Mouse (Mus musculus) spleen, postnatal 14 days (tissue): ENCODE data around the gene Cacnb1.
A peak's percentile ranks its signal among the peaks of the same experiment; 100 is the strongest.

ENCODE experiments used
- DNase-seq, 2 experiments: peaks; one replicate each; pipeline ENCODE4 v3.0.0; 2021 to 2022; ENCODE audit warnings: low spot score in 2 of 2

Cacnb1 gene

GRCm38 (mm10) chr11:98040975-98041374 lies 18.1 kb upstream of the Cacnb1 start:
- DNase-seq, result no peak

GRCm38 (mm10) chr11:98037871-98038270 lies 15.0 kb upstream of the Cacnb1 start:
- no peak for DNase-seq

- no peak for DNase-seq
Observed at GRCm38 (mm10) chr11:98035977-98036377, 13.1 kb upstream of the Cacnb1 start.

GRCm38 (mm10) chr11:98034840-98035239 lies 12.0 kb upstream of the Cacnb1 start:
- DNase-seq, result no peak

GRCm38 (mm10) chr11:98034061-98034460 lies 11.2 kb upstream of the Cacnb1 start:
- no peak for DNase-seq

GRCm38 (mm10) chr11:98031443-98031770 lies 8.6 kb upstream of the Cacnb1 start:
- DNase-seq, result peak; percentile 52 to 74

GRCm38 (mm10) chr11:98030701-98031442 lies 8.0 kb upstream of the Cacnb1 start:
- no peak for DNase-seq

GRCm38 (mm10) chr11:98027785-98028184 lies 5.0 kb upstream of the Cacnb1 start:
- DNase-seq, result no peak

- DNase-seq, result no peak
Observed at GRCm38 (mm10) chr11:98027297-98027688, 4.5 kb upstream of the Cacnb1 start.

GRCm38 (mm10) chr11:98026570-98027296 lies 3.9 kb upstream of the Cacnb1 start, which contains the start of gene Rpl19:
Gene Rpl19 (plus strand): TSS chr11:98026710.
- peak; percentile 84 to 91 for DNase-seq

- no peak for DNase-seq
Observed at GRCm38 (mm10) chr11:98026248-98026569, 3.4 kb upstream of the Cacnb1 start.

- no peak for DNase-seq
Observed at GRCm38 (mm10) chr11:98024516-98024915, 1.7 kb upstream of the Cacnb1 start.

GRCm38 (mm10) chr11:98022253-98022554 lies 630 bp downstream of the Cacnb1 start:
- DNase-seq, result no peak

GRCm38 (mm10) chr11:98021565-98022252 lies 1.1 kb downstream of the Cacnb1 start:
- no peak for DNase-seq

- DNase-seq, result no peak
Observed at GRCm38 (mm10) chr11:98021118-98021517, 1.7 kb downstream of the Cacnb1 start.

GRCm38 (mm10) chr11:98020710-98021109 lies 2.1 kb downstream of the Cacnb1 start:
- no peak for DNase-seq

- no peak for DNase-seq
Observed at GRCm38 (mm10) chr11:98019883-98020610, 2.8 kb downstream of the Cacnb1 start.

- no peak for DNase-seq
Observed at GRCm38 (mm10) chr11:98018858-98019641, 3.8 kb downstream of the Cacnb1 start.

GRCm38 (mm10) chr11:98018222-98018621 lies 4.6 kb downstream of the Cacnb1 start:
- DNase-seq, result no peak

- DNase-seq, result no peak
Observed at GRCm38 (mm10) chr11:98016824-98017223, 6.0 kb downstream of the Cacnb1 start.

- DNase-seq, result no peak
Observed at GRCm38 (mm10) chr11:98016177-98016576, 6.7 kb downstream of the Cacnb1 start.

GRCm38 (mm10) chr11:98012831-98013230 lies 10.0 kb downstream of the Cacnb1 start:
- no peak for DNase-seq
